Mouse (Mus musculus): ENCODE data around the gene Nav2.

The Nav2 gene

GRCm38 (mm10) chr7:48996829-48997228, 88.3 kb downstream of the Nav2 start:
- in situ Hi-C loops (cut with MboI, MseI), result no loop called here

GRCm38 (mm10) chr7:48998097-48998496, 89.6 kb downstream of the Nav2 start:
- in situ Hi-C loops (cut with MboI, MseI), result no loop called here

GRCm38 (mm10) chr7:48998595-48998994, 90.1 kb downstream of the Nav2 start:
- in situ Hi-C loops (cut with MboI, MseI), result no loop called here

- in situ Hi-C loops (cut with MboI, MseI), result no loop called here
Measured at GRCm38 (mm10) chr7:49000816-49001215, 92.3 kb downstream of the Nav2 start.

GRCm38 (mm10) chr7:49004402-49004801, 95.9 kb downstream of the Nav2 start:
- in situ Hi-C loops (cut with MboI, MseI), result no loop called here

- in situ Hi-C loops (cut with MboI, MseI), result no loop called here
Measured at GRCm38 (mm10) chr7:49006886-49007285, 98.4 kb downstream of the Nav2 start.

GRCm38 (mm10) chr7:49010739-49011138, 102.2 kb downstream of the Nav2 start:
- in situ Hi-C loops (cut with MboI, MseI), result loop anchor here in 1 of 2 experiments (10.0 kb wide), 1 partner anchor 1674 kb away; no protein-coding TSS in a partner anchor

GRCm38 (mm10) chr7:49012027-49012426, 103.5 kb downstream of the Nav2 start:
- in situ Hi-C loops (cut with MboI, MseI), result loop anchor here in 1 of 2 experiments (10.0 kb wide), 1 partner anchor 1673 kb away; no protein-coding TSS in a partner anchor

- in situ Hi-C loops (cut with MboI, MseI), result loop anchor here in 1 of 2 experiments (10.0 kb wide), 1 partner anchor 1670 kb away; no protein-coding TSS in a partner anchor
Measured at GRCm38 (mm10) chr7:49014480-49014879, 106.0 kb downstream of the Nav2 start.

GRCm38 (mm10) chr7:49015297-49015696, 106.8 kb downstream of the Nav2 start:
- in situ Hi-C loops (cut with MboI, MseI), result loop anchor here in 1 of 2 experiments (10.0 kb wide), 1 partner anchor 1670 kb away; no protein-coding TSS in a partner anchor

GRCm38 (mm10) chr7:49016088-49016487, 107.6 kb downstream of the Nav2 start:
- in situ Hi-C loops (cut with MboI, MseI), result loop anchor here in 1 of 2 experiments (10.0 kb wide), 1 partner anchor 1669 kb away; no protein-coding TSS in a partner anchor

- in situ Hi-C loops (cut with MboI, MseI), result loop anchor here in 1 of 2 experiments (10.0 kb wide), 1 partner anchor 1667 kb away; no protein-coding TSS in a partner anchor
Measured at GRCm38 (mm10) chr7:49017794-49018193, 109.3 kb downstream of the Nav2 start.

- in situ Hi-C loops (cut with MboI, MseI), result loop anchor here in 1 of 2 experiments (10.0 kb wide), 1 partner anchor 1666 kb away; no protein-coding TSS in a partner anchor
Measured at GRCm38 (mm10) chr7:49018478-49018914, 110.0 kb downstream of the Nav2 start.

GRCm38 (mm10) chr7:49025026-49025815, 116.7 kb downstream of the Nav2 start:
- in situ Hi-C loops (cut with MboI, MseI), result no loop called here

- in situ Hi-C loops (cut with MboI, MseI), result no loop called here
Measured at GRCm38 (mm10) chr7:49025991-49026390, 117.5 kb downstream of the Nav2 start.

GRCm38 (mm10) chr7:49026466-49026865, 118.0 kb downstream of the Nav2 start:
- in situ Hi-C loops (cut with MboI, MseI), result no loop called here

- in situ Hi-C loops (cut with MboI, MseI), result no loop called here
Measured at GRCm38 (mm10) chr7:49029282-49030012, 120.9 kb downstream of the Nav2 start.

GRCm38 (mm10) chr7:49032216-49032615, 123.7 kb downstream of the Nav2 start:
- in situ Hi-C loops (cut with MboI, MseI), result no loop called here

- in situ Hi-C loops (cut with MboI, MseI), result no loop called here
Measured at GRCm38 (mm10) chr7:49034253-49034652, 125.7 kb downstream of the Nav2 start.

GRCm38 (mm10) chr7:49040163-49040562, 131.6 kb downstream of the Nav2 start:
- in situ Hi-C loops (cut with MboI, MseI), result no loop called here

GRCm38 (mm10) chr7:49041334-49042070, 133.0 kb downstream of the Nav2 start:
- in situ Hi-C loops (cut with MboI, MseI), result no loop called here

All from T-helper 17 cell (primary cell).